Mouse (Mus musculus) layer of hippocampus, adult 2 months (tissue): ENCODE data around the gene Vtn. TPM values are rescaled to one million over a fixed set of nuclear protein-coding genes. Genes with fewer than 3 reads are reported as not detected.

ENCODE experiments used
- DNase-seq, 2 experiments: peaks; one replicate each; pipeline ENCODE4 v3.0.0; 2022; ENCODE audit warnings: low spot score in 2 of 2
- H3K27ac ChIP-seq: fragments of 200-600 bp; 2 replicates; pipeline ENCODE4 v1.8.1; 2022
- H3K4me3 ChIP-seq: fragments of 200-600 bp; 2 replicates; pipeline ENCODE4 v1.8.1; 2022; ENCODE audit warnings: mild to moderate bottlenecking
- CTCF ChIP-seq: fragments of 200-600 bp; conservative IDR thresholded peaks from 2 replicates; pipeline ENCODE4 v1.8.1; 2022; ENCODE audit warnings: antibody characterized with exemption, mild to moderate bottlenecking, moderate library complexity
- long read RNA-seq, 2 experiments: library from polyadenylated mRNA; stranded (forward); transcript quantifications; one replicate each; pipeline ENCODE4 v2.0.0; 2021; ENCODE audit warnings: borderline mapping rate in 2 of 2
- total RNA-seq, 2 experiments: library from RNA; stranded (reverse); gene quantifications; 2 replicates each; pipeline ENCODE4 v1.2.3; 2021

Vtn gene
- total RNA-seq, result 10 to 100 TPM; 59.6 to 69.2 TPM
- long read RNA-seq, experiment 1, transcript Vtn-201 (8 exons, 1,744 nt), result major isoform, 29 of 34 reads
- long read RNA-seq, experiment 1, partial matches to known transcripts, result 3 of 34 reads
- long read RNA-seq, experiment 1, other reads (novel, unspliced or antisense), result 0 of 34 reads
- long read RNA-seq, experiment 2, transcript Vtn-201 (8 exons, 1,744 nt), result major isoform, 29 of 32 reads
- long read RNA-seq, experiment 2, partial matches to known transcripts, result 3 of 32 reads
- long read RNA-seq, experiment 2, other reads (novel, unspliced or antisense), result 0 of 32 reads

DNA sequence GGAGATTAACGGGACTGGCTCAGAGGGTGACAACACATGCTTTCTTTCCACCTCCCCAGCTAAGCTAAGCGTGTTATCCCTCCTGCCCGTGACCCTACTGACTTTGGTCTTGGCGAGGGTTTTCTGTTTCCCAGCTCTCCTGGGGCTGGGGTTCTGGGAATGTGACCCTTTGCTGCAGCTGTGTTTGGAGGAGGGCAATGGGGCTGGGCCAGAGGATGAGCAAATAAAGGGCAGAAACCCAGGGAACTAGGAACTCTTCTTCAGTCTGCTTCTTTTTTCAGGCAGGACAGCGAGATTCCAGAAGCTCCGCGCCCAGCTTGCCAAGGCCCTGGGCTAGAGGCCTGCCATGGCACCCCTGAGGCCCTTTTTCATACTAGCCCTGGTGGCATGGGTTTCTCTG, at the start of gene Vtn:
Gene Vtn (plus strand): TSS at position 88 of the 400 bp plus-strand sequence.
- peak within 1 kb of the TSS; percentile 83 for H3K27ac ChIP-seq
- TF ChIP-seq CTCF, result no peak

DNA sequence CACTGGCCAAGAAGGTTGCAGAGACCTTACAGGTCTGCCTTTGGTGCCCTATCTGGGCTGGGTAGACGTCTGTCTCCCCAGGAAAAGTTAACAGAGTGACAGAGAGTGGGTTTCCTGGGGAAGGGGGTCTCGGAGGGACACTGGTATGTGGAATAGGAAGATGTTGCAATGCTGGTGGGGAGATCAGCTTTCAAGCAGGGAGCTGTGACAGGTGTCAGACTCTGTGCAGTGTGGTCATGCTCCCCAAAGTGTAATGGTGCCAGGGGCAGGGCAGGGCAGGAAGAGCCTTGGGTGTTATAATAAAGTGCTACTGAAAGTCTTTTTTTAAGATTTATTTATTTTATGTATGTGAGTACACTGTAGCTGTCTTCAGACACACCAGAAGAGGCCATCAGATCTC, 48.6 kb upstream of the Vtn start:
- Histone ChIP-seq H3K4me3 (no peak overlapping the region), H3K27ac (no peak overlapping the region)
- DNase-seq, result no peak
- no peak for TF ChIP-seq CTCF

More for the DNA sequence above, at the start of gene Vtn:
- H3K4me3 ChIP-seq, result peak within 1 kb of the TSS; percentile 87
- no peak for DNase-seq

DNA sequence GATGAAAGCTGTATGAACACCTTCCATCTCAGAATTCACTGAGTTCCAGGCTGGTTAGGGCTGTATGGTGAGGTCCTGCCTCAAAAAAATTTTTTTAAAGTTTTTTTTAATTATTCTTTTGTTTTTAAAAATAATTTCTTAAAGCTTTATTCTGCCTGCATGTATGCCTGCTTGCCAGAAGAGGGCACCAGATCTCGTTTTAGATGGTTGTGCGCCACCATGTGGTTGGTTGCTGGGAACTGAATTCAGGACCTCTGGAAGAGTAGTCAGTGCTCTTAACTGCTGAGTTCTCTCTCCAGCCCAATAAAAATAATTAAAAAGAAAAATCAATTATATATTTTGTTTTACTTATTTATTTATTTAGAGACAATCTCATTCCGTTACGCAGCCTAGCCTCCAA, 45.2 kb upstream of the Vtn start:
- Histone ChIP-seq H3K27ac (no peak overlapping the region), H3K4me3 (no peak overlapping the region)
- DNase-seq, result peak; percentile 42 to 67
- TF ChIP-seq CTCF, result peak; percentile 95

DNA sequence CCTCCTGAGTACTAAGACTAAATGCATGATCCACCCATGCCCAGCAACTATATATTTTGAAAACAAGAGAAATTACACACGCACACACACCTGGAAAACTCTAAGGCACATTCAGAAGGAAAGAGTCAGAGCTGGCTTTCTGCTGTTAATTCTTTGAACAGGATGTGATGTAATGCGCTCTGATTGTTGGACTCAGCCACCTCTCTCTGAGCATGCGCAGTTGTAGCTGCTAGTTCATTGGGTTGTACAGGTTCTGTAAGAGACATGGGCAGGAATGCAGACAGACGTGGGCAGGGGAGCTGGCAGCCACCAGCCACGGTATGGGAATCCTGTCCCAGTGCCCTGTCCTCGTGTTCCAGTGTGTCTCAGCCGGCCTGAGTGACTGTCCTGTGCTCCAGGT, 44.6 kb upstream of the Vtn start:
- no peak for DNase-seq
- Histone ChIP-seq H3K27ac (no peak overlapping the region), H3K4me3 (no peak overlapping the region)
- no peak for TF ChIP-seq CTCF

DNA sequence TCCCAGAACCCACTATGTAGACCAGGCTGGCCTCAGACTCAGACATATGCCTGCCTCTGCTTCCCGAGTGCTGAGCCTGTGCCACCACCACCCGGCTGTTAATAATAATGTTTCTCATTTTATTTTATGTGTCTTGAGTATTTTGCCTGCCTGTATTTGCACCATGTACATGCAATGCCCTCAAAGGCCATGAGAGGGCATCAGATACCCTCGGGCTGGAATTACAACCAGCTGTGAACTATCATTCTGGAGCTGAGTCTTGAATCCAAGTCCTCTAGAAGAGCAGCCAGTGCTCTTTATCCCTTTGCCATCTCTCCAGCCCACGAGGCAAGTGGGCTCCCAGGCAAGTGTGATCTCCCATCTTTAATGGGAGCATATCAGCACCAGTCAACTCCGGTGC, 43.6 kb upstream of the Vtn start:
- peak; percentile 83 for TF ChIP-seq CTCF
- Histone ChIP-seq H3K27ac (no peak overlapping the region), H3K4me3 (no peak overlapping the region)
- no peak for DNase-seq

DNA sequence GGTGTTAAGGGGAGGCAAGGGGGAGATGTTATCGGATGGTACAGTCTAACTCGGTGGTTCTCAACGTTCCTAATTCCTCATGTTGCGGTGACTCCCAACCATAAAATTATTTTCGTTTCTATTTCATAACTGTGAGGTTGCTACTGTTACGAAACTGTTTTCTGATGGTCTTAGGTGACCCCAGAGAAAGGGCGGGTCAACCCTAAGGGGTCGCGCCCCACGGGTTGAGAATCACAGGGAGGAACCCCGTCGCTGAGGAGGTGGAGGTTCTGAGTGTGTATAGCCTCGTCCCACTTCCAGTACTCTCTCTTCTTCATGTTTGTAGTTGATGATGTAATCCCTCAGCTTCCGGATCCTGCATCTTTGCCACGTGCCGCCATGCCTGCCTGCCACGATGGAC, 40.2 kb upstream of the Vtn start:
- Histone ChIP-seq H3K27ac (no peak overlapping the region), H3K4me3 (no peak overlapping the region)
- TF ChIP-seq CTCF, result no peak
- no peak for DNase-seq

DNA sequence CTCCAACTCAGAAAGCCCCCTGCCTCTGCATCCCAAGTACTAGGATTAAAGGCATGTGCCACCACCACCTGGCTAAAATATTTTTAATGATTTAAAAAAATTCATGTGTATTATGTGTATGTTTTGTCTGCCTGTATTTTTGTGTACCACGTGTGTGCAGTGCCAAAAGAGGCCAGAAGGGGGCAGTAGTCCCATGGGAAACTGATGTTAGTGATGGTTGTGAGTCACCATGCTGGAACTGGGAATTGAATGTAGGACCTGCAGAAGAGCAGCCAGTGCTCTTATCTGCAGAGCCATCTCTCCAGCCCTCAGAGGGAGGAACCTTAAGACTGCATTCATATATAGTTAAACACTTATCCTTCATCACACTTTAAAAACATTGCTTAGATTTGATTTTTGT, 37.0 kb upstream of the Vtn start:
- TF ChIP-seq CTCF, result peak; percentile 59
- Histone ChIP-seq H3K27ac (no peak overlapping the region), H3K4me3 (no peak overlapping the region)
- DNase-seq, result no peak

DNA sequence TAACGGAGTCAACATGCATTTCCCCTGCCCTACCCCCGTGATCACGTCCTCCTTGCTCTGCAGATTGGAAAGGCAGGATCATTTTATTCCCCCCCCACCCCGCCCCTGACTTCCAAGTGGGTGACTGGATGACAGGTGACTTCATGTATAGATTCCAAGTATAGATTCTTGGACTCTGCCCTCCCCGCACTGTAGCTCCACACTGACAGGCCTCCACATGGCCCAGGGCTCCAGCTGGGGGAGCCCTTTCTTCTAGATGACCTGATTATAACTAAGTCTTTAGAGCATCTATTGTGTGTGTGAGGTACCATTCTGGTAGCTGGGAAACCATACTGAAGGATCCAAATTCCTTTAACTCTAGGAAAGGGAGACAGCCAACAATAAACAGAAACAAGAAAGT, 36.2 kb upstream of the Vtn start:
- no peak for DNase-seq
- no peak overlapping the region for H3K4me3 ChIP-seq
- TF ChIP-seq CTCF, result no peak

DNA sequence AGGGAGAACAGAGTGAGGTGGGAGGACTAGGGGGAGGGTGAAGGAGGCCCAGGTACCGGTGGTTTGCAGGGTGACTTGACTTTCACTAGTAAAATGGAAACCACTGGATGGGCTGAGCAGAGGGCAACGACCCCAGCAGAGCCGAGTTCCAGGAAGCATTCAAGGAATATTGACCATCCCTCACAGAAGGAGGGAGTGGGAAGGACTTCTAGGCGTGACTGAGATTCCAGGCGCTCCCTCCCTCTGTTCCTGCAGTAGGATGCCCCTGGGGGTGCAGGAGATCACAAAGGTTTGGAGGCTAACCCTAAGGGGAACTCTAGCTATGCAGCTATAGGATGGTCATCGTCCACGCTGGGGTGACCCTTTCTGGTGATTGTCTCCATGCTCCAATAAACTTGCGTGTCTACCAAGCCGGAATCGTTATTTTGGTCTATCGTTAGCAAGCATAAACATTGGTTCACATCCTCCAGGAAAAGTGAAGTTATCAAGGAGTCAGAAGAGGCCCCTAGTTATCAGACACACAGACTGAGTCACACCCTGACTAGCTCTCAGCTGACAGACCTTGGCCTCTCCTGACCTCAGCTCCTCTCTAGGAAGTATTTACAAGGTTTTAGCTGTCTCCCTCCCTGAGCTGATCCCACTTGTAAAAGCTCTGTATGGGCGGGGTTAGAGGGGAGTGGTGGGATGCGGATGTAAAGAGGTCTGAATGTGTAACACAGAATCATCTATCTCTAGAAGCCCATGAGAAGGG, 35.4 kb upstream of the Vtn start:
- Histone ChIP-seq H3K4me3 (no peak overlapping the region), H3K27ac (0 out of 2 replicates have a peak overlapping the region, but pooled peaks have one; percentile 18)
- TF ChIP-seq CTCF, result no peak
- DNase-seq, result no peak

More for the DNA sequence above, 36.2 kb upstream of the Vtn start:
- H3K27ac ChIP-seq, result no peak overlapping the region

DNA sequence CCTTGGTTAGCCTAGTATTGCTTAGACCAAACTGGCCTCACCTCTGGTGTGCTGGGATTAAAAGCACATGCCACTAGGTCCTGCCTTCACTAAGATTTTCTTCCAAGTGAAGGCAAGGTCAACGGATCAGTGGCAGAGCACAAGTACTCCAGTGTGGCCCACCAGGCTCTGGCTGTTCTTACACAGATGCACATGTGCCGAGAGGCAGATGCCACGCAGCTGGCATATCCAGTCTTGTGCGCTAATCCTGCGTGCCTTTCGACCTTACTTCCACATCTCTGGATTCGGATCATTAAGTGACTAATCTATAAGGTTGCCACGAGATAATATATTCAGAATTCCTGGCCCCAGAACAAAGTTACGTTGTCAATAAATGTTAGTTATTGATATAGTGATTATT, 33.8 kb upstream of the Vtn start:
- H3K4me3 ChIP-seq, result peak overlapping the region; percentile 73
- DNase-seq, result no peak
- TF ChIP-seq CTCF, result no peak
- H3K27ac ChIP-seq, result peak overlapping the region; percentile 91; the same call in 1 of the 2 replicates

DNA sequence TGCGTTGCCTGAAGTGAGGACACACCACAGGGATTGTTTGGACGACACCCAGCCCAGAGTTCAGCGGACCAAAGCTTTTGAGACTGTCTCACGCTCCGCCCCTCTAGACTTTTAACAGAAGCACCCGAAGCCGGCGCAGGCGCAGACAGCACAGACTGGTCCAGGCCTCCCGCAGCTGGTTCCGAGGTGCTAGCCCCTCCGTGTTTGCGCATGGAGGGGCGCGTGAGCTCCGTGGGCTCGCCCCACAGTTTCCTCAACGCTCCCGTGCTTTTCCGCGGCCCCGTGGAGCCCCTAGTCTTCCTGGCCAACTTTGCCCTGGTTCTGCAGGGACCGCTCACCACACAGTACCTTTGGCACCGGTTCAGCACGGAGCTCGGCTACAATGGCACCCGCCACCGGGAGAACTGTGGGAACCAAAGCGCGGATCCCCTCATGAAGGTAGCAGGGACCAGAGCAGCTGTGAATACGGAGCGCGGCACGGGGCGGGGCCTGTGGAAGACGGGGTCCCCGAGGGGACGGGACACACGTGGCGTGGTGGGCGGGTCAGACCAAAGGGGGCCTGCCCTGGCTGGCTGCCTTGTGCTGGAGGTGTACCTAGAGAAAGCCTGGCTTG, 33.2 kb upstream of the Vtn start, which contains the start of gene Slc46a1:
Gene Slc46a1 (plus strand): TSS at position 130 of the 613 bp plus-strand sequence.
- TF ChIP-seq CTCF, result no peak
- peak; percentile 72 to 79 for DNase-seq
- peak within 1 kb of the TSS; percentile 91 for H3K27ac ChIP-seq
- H3K4me3 ChIP-seq, result peak within 1 kb of the TSS; percentile 73

DNA sequence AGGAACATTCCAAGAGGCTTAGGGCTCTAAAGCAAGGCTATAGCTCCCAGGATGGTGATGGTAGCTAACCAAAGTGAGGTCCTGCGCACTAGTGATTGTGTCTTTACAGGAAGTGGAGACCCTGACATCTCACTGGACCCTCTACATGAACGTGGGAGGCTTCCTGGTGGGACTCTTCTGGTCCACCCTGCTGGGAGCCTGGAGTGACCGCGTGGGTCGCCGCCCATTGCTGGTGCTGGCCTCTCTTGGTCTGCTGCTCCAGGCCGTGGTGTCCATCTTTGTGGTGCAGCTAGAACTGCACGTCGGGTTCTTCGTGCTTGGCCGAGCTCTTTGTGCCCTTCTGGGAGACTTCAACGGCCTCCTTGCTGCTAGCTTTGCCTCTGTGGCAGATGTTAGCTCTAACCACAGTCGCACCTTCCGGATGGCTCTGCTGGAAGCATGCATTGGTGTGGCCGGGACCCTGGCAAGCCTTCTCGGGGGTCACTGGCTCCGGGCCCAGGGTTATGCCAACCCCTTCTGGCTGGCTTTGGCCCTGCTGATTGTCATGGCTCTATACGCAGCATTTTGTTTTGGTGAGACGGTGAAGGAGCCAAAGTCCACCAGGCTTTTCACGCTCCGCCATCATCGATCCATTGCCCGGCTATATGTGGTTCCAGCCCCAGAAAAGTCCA, 32.5 kb upstream of the Vtn start:
- peak overlapping the region; percentile 73 for H3K4me3 ChIP-seq
- no peak for DNase-seq
- no peak for TF ChIP-seq CTCF
- H3K27ac ChIP-seq, result peak overlapping the region; percentile 91; the same call in 1 of the 2 replicates

DNA sequence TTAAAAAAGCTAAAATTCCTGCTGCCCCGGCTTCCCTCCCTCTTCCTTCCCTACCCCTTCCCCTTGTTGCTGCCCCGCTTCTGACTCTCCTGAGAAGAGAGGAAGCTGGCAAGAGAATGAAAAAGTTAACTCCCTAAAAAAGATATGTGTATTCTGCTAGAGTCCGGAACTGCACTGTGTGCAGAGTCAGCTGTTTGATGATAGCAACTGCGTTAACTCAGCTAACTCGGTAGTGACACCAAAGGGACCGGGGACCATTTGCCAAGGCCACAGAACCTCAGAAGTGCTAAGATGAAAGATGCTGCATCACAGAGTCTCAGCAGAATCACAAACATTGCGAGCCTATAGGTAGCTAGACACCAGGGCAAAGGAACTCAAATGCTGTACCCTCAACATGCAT, 31.4 kb upstream of the Vtn start:
- no peak for TF ChIP-seq CTCF
- Histone ChIP-seq H3K4me3 (no peak overlapping the region), H3K27ac (no peak overlapping the region)
- no peak for DNase-seq
